Mouse (Mus musculus) thymus, postnatal 14 days (tissue): ENCODE results near the gene Olfr986.

Experiments used
- DNase-seq: peaks from one replicate; pipeline ENCODE4 v3.0.0; 2021

The Olfr986 gene

GRCm38 (mm10) chr9:40235220-40235619 is 54.5 kb downstream of the Olfr986 start:
- DNase-seq = no peak
